Mouse (Mus musculus): ENCODE data around the gene Gbe1. TPM values are rescaled to one million over a fixed set of nuclear protein-coding genes. Genes with fewer than 3 reads are reported as not detected.
A peak's percentile ranks its signal among the peaks of the same experiment; 100 is the strongest.

Gene Gbe1
- total RNA-seq, 2 experiments from 2014 or later, result 37.2 to 38.6 TPM

- no peak for DNase-seq
These were observed 44.6 kb downstream of the Gbe1 start for GRCm38 (mm10) chr16:70358326-70358725.

GRCm38 (mm10) chr16:70365229-70365628, 51.5 kb downstream of the Gbe1 start:
- DNase-seq, result no peak

GRCm38 (mm10) chr16:70381045-70381444, 67.3 kb downstream of the Gbe1 start:
- no peak for DNase-seq

- DNase-seq, result no peak
These were observed 71.7 kb downstream of the Gbe1 start for GRCm38 (mm10) chr16:70385494-70385893.

- no peak for DNase-seq
These were observed 73.6 kb downstream of the Gbe1 start for GRCm38 (mm10) chr16:70387385-70387784.

- DNase-seq, result no peak
These were observed 81.5 kb downstream of the Gbe1 start for GRCm38 (mm10) chr16:70395276-70395675.

- no peak for DNase-seq
These were observed 94.0 kb downstream of the Gbe1 start for GRCm38 (mm10) chr16:70407780-70408179.

GRCm38 (mm10) chr16:70421077-70421476, 107.3 kb downstream of the Gbe1 start:
- DNase-seq, result no peak

- DNase-seq, result no peak
These were observed 135.8 kb downstream of the Gbe1 start for GRCm38 (mm10) chr16:70449520-70449919.

- no peak for DNase-seq
These were observed 161.8 kb downstream of the Gbe1 start for GRCm38 (mm10) chr16:70475583-70475982.

- DNase-seq, result no peak
These were observed 162.4 kb downstream of the Gbe1 start for GRCm38 (mm10) chr16:70476161-70476560.

- DNase-seq, result no peak
These were observed 166.7 kb downstream of the Gbe1 start for GRCm38 (mm10) chr16:70480494-70480893.

- DNase-seq, result no peak
These were observed 192.7 kb downstream of the Gbe1 start for GRCm38 (mm10) chr16:70506457-70506856.

- no peak for DNase-seq
These were observed 197.2 kb downstream of the Gbe1 start for GRCm38 (mm10) chr16:70510938-70511337.

GRCm38 (mm10) chr16:70522861-70523260, 209.1 kb downstream of the Gbe1 start:
- DNase-seq, result no peak

- no peak for DNase-seq
These were observed 209.8 kb downstream of the Gbe1 start for GRCm38 (mm10) chr16:70523566-70523965.

GRCm38 (mm10) chr16:70524273-70524672, 210.5 kb downstream of the Gbe1 start:
- no peak for DNase-seq

GRCm38 (mm10) chr16:70527224-70527623, 213.5 kb downstream of the Gbe1 start:
- DNase-seq, result no peak

- DNase-seq, result no peak
These were observed 221.5 kb downstream of the Gbe1 start for GRCm38 (mm10) chr16:70535224-70535623.

- no peak for DNase-seq
These were observed 237.1 kb downstream of the Gbe1 start for GRCm38 (mm10) chr16:70550835-70551234.

- peak; percentile 74 for DNase-seq
These were observed 248.0 kb downstream of the Gbe1 start for GRCm38 (mm10) chr16:70561635-70562348.

- DNase-seq, result no peak
These were observed 248.8 kb downstream of the Gbe1 start for GRCm38 (mm10) chr16:70562574-70562973.

- DNase-seq, result no peak
These were observed 249.7 kb downstream of the Gbe1 start for GRCm38 (mm10) chr16:70563456-70563855.

- DNase-seq, result peak; percentile 52
These were observed 254.9 kb downstream of the Gbe1 start for GRCm38 (mm10) chr16:70568341-70569265.

Data from heart, postnatal 4 days (tissue).